Mouse (Mus musculus) brain, embryonic 18.5 days (tissue): ENCODE measurements around the gene Map1s.
"Not testable (repeated sequence)": the region's sequence is repeated elsewhere in the genome, so short reads cannot be mapped to it uniquely, and the experiment has no call there.

Source experiments
- DNase-seq: peaks from one replicate; pipeline ENCODE4 v3.0.0-alpha.2; 2012; ENCODE audit warnings: low read depth, low spot score

Map1s gene

DNA sequence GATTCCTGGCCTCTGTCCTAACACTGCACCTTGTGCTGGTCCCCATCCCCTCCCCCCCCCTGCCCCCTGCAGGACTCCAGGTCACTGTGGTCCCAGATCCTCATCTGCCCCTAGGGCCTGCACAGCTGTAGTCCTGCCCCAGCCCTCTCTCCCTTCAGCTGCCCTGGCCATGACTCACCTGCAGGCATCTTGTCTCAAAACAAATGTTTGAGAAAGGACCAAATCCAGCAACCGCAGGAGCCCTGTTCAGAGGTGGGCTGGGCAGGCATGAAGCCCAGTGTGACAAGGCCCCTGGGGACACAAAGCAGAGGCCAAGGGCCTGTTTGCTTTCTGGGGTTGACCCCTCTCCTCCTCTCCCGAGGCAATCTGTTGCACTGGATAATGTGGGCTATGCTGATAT, 27.6 kb upstream of the Map1s start:
- no peak for DNase-seq

DNA sequence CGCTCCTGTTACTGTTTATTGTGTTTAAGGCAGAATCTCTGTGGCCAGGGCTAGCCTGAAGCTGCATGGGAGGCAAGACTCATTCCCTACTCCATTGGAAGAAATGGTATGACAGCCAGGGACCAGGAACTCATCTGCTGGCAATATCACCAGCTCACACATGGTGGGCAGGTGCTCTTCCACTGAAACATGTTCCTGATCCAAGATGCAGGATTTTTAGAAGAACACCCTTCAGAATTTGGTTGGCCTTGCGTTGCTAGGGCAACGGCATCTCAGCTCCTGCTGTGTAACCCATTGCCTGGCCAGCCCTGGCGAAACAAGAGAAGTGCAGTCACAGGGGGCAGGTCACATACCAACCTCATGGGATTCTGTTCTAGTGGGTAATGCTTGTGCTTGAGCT, 26.2 kb upstream of the Map1s start:
- DNase-seq: no peak

DNA sequence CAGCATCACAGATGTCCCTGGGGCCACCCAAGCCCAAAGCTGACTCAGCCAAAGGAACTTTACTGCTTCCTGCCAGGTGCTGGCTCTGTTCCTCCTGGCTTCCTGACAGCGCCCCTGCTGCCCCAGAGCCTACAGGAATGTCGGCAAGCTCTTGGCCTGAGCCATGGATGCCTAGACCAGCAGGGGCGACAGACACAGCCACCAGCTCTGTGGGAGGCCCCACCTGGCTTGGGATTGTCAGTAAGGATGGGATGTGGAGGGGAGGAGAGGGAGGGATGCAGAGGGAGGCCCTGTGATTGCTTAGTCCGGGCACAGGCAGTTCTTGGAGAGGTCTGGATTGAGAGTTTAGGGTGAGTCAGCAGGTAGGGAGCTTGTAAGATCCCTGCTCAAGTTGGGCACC, 25.6 kb upstream of the Map1s start:
- no peak for DNase-seq

DNA sequence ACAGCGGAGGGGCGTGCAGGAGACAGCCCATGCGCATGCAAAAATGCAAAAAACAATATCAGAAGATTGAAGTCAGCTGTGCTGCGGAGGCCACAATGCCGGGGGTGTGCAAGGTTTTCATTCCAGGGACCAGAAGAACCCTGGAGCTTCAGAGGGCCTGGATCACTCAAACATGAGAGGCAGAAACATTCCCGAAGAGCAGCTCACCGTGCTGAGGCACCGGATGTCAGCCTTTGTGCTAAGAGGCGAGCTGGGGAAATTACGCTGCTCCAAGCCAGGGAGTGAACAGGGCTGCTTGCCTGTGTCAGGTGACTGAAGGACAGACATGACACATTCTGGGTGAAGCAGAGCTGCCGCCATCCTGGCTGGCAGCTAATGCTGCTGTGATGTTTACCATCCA, 25.2 kb upstream of the Map1s start:
- no peak for DNase-seq

GRCm38 (mm10) chr8:70884186-70884585, 21.5 kb upstream of the Map1s start:
- DNase-seq: no peak

GRCm38 (mm10) chr8:70884683-70885082, 21.0 kb upstream of the Map1s start:
- DNase-seq: no peak

GRCm38 (mm10) chr8:70885612-70886011, 20.1 kb upstream of the Map1s start:
- DNase-seq: no peak

DNA sequence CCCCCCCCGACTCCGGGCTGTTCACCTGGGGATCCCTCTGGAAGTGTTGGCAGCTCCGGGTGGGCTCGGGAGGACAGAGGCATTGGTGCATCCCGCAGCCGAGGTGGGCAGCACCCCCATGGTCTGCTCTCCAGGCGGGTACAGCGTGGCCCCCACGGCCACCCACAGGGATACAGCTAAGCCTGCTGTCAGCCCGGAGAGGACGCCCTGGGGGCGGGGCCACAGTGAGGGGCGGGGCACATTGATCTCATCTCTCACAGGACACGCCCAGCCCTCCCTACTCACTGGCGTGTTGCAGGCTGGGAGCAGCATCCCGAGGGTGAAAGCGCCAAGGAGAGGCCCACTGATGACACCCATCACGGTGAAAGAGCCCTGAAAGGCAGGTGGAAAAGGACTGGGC, 18.1 kb upstream of the Map1s start:
- no peak for DNase-seq

DNA sequence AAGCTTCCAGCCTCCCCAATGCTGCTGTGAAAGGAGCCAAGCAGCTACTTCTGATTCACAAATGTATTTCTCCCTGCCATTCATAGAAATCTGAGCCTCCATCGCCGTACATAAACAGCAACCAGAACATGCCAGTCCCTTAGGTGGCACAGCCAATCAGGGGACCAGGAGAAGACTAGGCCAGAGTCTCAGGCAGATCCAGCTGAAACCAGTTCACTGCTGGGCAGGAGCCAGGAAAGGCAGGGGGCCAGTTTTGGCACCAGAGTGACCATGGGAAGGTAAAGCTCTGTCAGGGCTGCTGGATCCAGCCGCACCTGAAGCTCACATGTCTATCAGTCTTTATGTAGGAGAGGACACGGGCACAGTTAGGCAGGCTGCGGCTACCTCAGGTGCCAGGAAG, 15.1 kb upstream of the Map1s start:
- DNase-seq: no peak

DNA sequence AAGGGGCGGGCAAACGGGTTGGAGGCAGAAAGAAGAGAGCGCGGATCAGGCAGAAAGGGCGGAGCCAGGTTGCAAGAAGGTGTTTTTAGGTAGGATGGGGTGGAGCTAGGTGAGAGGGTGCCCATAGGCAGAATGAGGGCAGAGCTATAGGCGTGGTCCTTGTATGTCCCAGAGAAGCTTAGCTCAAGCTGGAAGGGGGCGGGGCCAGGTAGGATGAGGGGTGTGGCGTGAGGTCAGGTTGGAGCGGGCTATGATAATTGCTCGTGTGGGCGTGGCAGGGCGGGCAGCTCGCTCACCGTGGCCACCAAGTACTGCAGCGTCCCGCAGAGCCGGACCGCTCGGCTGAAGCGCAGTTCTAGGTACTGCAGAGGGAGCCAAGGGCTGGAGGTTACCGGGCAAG, 14.4 kb upstream of the Map1s start:
- no peak for DNase-seq

GRCm38 (mm10) chr8:70892022-70892895, 13.5 kb upstream of the Map1s start, which contains the start of gene Slc5a5:
Gene Slc5a5, minus strand, starts transcription at chr8:70892757.
- no peak for DNase-seq

GRCm38 (mm10) chr8:70892896-70893655, 12.7 kb upstream of the Map1s start:
- no peak for DNase-seq

GRCm38 (mm10) chr8:70893656-70894384, 11.9 kb upstream of the Map1s start:
- no peak for DNase-seq

GRCm38 (mm10) chr8:70894385-70894720, 11.4 kb upstream of the Map1s start:
- DNase-seq: no peak

DNA sequence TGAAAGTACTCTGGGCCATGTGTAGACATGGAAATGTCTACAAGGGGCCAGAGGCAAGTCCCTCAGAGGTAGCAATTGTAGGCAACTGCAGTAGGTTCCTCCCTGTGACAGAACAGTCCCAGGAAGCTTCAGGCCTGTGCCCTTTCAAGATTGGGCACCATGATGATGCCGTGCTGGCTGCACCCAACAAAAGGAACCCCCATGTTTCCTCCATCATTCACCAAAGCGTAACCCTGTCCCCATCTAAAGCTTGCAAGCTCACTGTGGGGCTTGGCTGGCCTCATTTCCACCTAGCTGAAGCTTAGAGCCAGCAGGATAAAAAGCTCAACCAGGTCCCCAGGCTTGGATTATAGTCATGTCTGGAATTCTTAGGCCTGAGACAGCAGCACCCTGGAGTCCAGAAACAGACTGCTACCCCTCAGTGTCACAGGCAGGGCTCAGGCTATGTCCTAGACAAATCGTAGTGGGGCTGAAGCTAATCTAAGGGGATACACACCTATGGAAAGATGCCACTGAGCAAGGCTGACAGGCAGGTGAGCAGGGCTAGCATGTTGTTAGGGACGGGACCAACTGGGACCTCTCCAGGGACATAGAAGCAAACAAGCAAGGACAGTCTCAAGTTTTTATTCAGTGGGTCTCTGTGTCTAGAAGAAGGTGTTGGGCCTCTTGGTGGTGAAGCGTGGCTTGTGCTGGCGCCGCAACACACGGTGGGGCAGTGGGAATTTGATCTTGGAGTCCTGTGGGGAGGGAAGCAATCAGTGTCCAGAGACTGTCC, 10.8 kb upstream of the Map1s start:
- no peak for DNase-seq

DNA sequence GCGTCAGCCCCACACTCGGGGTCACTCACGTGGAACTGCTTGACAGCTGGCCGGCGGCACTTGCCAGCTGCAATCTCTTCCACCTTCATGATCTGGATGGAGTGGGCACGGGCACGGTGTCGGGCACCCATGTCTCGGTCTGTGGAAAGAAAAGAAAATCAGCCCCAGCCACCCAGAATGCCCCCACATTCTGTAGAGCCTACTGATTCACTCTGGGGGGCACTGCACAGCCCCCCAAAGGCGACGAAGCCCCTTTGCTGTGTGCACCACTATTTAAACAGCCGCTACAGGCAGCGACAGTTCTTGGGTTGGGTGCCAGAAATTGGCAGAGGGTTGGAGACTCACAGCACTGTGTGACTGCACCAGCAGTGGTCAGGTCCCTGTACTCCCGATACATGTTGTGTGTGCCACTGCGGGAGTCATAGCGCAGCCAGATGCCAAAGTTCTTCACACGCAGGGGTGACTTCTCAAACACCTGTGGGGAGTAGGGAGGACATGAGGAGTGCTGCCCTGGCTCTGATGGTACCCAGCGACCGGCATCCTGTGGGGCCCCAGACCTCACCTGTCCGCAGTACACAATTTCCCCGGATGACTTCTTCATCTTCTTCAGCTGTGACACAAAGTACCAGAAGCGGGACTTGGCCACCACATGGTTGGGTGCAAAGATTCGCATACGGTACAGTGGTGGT, 10.0 kb upstream of the Map1s start:
- not testable (repeated sequence) for DNase-seq

DNA sequence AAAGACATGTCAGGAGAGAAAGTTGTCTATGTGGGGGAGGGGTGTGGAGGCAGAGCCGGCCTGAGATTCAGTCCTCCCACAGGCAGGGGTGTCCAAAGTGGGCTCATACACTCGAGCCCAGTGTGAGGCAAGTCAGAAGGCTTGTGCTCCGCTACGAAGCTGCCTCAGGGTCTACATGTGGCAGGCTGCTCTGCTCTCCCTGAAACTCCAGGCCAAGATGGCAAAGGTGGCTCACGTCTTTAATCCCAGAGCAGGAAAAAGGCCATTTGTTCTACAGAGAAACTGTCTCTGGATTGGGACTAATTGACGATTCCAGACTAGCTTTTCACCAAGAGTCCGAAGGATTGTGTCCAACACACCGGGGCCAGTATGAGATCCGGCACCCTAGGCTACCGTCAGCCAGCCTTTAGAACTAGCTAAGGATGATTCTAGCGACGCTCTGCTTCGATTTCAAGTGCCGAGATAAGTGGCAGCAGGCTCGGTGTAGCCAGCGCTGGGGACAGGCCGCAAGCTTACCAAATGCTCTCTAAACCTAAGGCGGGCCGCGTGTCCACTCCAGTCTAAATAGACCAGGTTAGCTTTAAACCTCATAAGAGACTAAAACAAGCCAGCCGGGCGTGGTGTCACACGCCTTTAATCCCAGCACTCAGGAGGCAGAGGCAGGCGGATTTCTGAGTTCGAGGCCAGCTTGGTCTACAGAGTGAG, 9.3 kb upstream of the Map1s start:
- DNase-seq: no peak

GRCm38 (mm10) chr8:70897021-70897680, 8.6 kb upstream of the Map1s start, which contains the start of gene Rpl18a:
Gene Rpl18a, minus strand, starts transcription at chr8:70897412.
- peak; percentile 99 for DNase-seq

DNA sequence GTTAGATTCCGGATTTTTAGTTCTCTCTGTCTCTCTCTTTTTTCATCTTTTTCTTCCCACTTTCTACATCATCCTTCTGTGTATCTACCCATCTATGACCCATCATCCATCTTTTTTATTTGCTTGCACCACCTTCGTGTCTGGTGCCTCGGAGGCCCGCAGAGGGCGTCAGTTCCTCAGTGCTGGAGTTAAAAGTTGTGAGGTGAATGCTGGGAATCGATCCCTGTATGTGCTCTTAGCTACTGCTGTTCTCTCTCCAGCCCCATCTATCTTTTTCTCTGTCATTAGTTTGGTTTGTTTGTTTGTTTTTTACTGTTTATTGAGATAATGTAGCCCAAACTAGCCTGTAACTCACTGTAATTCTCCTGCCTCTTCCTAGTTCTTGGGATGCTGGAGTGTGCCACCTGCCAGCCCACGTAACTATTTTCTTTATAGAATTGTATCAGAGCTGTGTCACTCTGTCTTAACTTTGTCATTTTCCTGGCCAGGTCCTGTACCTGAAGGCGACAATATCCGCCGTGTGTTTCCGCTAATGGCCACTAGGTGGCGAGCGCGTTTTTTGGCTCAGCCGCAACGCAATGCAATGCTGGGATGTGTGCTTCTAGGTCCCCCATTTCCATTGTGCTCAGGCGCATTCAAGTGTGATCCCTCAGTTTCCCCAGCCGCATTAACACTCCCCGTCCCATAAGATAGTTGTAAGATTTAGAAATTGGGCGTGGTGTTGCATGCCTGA, 7.9 kb upstream of the Map1s start:
- DNase-seq: peak; percentile 54
